Mouse (Mus musculus): ENCODE measurements around the gene Tceanc2.

Tceanc2 gene

GRCm38 (mm10) chr4:107178830-107179490, at the start of gene Tceanc2:
Gene Tceanc2, minus strand, starts transcription at chr4:107179116.
- DNase-seq (ENCODE audit: low read depth): peak; percentile 82

- DNase-seq (ENCODE audit: low read depth): peak; percentile 64
Measured at GRCm38 (mm10) chr4:107226313-107226712, 47.4 kb upstream of the Tceanc2 start.

DNA sequence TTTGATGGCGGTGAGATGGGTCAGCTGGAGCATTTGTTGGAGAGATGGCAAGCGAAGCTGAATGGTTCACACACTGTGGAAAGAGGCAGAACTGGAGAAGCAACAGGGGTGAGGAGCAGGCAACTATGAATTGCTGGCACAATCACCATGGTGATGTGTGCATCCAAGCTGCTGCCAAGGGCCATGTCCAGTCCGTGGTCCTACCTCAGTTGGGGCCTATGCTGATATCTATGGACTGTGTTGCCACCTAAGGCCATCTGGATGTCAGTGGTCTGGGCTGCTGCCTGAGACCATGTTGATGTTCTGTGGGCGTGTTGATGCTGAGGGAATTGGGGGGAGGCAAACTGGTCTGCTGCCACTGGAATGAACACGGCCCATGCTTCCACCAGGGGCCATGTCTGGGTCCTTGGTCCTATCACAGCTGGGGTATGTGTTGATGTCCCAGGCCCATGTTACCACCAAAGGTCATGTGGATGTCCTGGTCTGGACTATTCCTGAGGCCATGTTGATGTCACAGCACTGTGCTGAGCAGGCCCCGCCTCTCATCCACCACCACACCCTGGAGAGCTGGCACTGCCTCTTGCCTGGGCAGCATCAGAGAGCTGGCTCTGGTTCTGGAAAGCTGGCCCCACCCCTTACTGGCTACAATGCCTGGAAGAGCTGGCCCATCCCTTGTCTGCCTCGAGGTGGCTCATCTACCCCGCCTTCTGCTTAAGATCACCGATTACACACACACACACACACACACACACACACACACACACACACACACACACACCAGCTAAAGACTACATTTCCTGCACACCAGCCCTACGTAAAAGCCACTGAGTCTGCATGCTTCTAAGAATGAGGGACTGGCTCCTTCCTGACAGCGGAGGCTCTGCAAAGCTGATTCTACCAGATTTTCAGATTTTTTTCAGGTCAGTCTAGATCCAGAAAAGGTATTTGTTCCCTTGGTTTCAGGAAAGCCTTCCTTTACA, 44.6 kb upstream of the Tceanc2 start:
- DNase-seq (ENCODE audit: low read depth): peak; percentile 42

GRCm38 (mm10) chr4:107221524-107221923, 42.6 kb upstream of the Tceanc2 start:
- no peak for DNase-seq (ENCODE audit: low read depth)

DNA sequence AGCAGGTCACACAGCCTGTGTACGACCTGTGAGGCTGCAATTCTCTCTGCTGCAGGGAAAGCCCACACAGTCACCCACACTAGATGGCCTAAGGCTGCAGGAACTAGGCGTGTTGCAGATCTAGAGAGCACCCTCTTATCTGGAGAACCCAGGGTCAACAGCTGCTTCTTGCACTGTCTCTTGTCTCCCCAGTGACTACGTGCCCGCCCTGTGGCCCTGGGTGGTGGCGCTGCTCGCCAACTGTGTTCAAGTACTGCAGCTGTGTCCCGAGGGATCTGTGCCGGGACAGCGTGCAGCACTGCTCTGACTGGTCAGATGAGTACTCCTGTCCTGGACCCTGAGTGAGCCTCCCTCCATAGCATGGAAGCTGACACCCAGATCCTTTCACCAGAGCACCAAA, 38.7 kb upstream of the Tceanc2 start:
- DNase-seq (ENCODE audit: low read depth): no peak

DNA sequence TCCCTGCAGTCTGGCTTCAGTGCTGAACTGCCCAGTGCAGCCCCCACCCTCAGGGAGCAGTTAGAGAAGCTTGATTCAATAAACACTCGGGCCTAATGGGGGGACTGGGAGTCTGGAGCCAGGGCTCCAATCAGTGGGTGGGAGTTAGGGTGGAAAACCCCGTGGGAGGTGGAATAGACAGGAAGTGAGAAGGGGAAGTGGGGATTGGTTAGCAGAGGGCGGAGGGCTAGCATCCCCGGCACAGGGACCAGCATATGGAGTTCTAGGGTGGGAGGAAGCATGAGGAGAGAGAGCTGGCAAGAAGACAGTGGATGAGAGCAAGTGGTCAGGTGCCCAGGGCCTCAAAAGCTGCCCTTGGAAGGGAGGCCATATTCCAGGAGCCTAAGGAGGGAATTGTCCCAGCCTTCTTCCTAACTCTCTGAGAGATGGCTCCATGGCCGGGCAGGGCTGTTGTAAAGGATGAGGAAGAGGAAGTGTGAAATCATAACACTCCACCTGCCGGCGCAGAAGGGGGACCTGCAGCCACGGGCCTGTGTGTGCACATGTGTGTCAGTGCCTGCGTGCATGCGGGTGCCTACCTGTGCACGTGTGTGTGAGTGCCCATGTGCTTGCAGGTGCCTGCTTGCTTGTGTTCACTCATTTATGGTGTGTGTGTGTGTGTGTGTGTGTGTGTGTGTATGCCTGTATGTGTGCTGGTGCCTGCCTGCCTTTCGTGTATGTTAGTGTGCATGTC, 34.5 kb upstream of the Tceanc2 start:
- no peak for DNase-seq (ENCODE audit: low read depth)

GRCm38 (mm10) chr4:107211936-107212335, 33.0 kb upstream of the Tceanc2 start:
- DNase-seq (ENCODE audit: low read depth): no peak

GRCm38 (mm10) chr4:107211465-107211864, 32.5 kb upstream of the Tceanc2 start:
- no peak for DNase-seq (ENCODE audit: low read depth)

DNA sequence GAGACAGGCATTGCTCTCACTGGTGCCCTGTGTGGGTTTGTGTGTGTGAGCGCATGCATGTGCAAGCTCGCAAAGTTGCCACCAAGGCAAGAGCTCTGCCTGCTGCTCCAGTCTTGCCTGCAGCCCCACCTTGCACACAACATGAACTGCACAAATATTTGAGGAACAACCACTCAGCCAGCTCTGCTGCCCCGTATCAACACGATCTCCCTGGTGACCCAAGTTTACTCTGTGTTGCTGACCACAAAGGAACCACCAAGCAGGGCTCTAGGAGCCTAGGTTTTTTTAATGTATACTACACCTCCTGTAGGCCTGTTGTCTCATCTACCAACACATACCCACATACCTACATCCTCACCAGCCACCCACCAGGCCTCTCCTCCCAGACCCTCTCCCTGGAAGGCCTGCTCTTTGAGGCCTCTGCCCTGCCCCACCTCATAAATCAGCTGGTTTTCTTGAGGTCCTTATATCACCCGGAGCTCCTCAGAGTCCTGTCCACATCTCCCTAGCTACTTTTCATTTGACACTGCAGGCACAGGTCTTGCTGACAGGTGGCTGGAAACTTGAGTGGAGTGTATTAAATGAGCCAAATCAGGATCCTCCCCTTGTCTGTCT, 31.7 kb upstream of the Tceanc2 start:
- peak; percentile 82 for DNase-seq (ENCODE audit: low read depth)

- no peak for DNase-seq (ENCODE audit: low read depth)
Measured at GRCm38 (mm10) chr4:107208880-107209279, 30.0 kb upstream of the Tceanc2 start, which contains the start of gene Ldlrad1. Gene Ldlrad1, plus strand, starts transcription at chr4:107209180.

GRCm38 (mm10) chr4:107207016-107207415, 28.1 kb upstream of the Tceanc2 start:
- DNase-seq (ENCODE audit: low read depth): no peak

DNA sequence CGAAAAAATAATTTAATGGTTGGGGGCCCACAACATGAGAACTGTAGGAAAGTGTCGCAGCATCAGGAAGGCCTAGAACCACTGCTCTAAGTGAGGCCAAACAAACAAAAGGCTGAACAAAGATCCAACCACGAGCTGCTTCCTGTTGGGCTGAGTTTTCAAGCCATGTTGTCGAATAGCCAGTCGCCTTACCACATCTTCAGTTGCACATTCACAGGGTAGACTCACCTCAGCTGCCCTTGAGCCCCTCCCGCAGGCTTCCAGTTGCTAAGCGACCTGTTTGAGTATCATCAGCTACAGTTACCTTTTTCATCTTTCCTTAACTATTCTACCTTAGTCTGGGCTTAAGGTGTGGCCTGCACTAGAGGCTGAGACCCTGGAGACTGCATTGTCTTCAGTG, 24.1 kb upstream of the Tceanc2 start:
- DNase-seq (ENCODE audit: low read depth): peak; percentile 57

- DNase-seq (ENCODE audit: low read depth): peak; percentile 18
Measured at GRCm38 (mm10) chr4:107201779-107202178, 22.9 kb upstream of the Tceanc2 start.

DNA sequence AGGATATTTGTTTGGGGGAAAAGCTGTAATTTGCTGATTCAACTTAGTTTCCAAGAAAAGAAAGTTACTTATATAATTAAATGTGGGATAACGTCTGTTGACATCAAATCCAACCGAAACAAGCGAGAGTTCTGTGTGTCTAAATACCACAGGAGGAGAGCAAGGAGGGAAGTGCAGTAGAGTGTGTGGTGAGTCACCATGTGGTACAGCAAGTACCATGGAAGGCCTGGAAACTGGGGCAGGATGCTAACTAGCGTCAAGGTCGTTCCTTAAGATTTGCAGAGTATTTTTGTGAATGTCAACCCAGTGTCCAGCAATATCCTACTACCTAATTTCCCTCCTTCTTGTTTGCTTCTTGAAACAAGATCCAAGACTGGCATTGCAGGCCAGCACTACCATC, 19.2 kb upstream of the Tceanc2 start:
- DNase-seq (ENCODE audit: low read depth): peak; percentile 29

- no peak for DNase-seq (ENCODE audit: low read depth)
Measured at GRCm38 (mm10) chr4:107196454-107196853, 17.5 kb upstream of the Tceanc2 start.

- no peak for DNase-seq (ENCODE audit: low read depth)
Measured at GRCm38 (mm10) chr4:107193841-107194240, 14.9 kb upstream of the Tceanc2 start.

DNA sequence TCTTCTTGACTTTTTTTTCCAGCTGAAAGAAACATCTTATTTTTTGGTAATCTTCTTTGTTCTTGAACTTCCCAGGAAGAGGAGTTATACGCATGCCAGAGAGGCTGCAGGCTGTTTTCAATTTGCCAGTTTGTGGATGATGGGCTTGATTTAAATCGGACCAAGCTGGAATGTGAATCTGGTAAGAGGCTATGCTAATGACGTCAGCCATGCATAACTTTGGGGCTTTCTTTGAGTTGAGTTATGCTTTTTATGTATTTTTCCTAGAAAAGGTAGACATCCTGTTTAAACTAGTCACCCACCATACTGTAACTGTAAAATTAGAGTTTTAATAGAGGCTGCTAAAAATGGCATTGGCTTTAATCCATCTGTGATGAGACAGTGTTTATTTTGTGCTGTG, 6.8 kb upstream of the Tceanc2 start:
- no peak for DNase-seq (ENCODE audit: low read depth)

DNA sequence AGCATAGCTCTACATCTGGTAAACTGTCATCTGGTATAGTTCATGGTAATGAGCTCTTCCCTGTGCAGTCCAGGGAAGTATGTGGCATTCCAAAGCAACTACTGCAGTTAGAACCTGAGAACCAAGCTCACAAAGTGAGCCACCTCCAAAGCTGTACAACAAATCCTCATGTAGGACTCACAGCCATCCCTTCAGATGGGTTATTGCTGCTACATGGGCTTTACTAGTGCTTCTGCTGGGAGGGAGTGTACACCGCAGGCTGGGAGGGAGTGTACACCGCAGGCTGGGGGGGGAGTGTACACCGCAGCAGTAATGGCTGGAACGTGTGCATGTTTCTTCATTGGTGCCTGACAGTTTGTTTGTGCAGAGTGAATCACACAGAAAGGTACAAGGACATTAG, 4.3 kb upstream of the Tceanc2 start:
- no peak for DNase-seq (ENCODE audit: low read depth)

DNA sequence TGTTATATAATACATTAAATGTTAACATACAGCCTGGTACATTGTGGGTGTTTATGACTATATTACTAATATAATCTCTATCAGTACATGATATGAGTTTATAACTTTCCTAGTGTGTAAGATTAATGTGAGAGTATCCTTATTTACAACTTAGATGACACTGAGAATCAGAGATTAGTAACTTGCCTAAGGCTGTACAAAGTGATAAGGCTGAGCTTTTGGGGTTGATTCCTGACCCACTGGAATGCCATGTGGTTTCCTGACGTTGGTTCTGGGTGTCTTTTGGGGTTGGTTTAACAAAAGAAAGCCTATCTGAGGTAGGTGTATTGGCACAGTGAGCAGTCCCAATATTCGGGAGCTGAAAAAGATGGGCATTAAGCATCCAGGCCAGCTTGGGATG, 3.9 kb upstream of the Tceanc2 start:
- no peak for DNase-seq (ENCODE audit: low read depth)

GRCm38 (mm10) chr4:107181866-107182265, 3.0 kb upstream of the Tceanc2 start:
- no peak for DNase-seq (ENCODE audit: low read depth)

GRCm38 (mm10) chr4:107180746-107181145, 1.8 kb upstream of the Tceanc2 start:
- DNase-seq (ENCODE audit: low read depth): no peak

- no peak for DNase-seq (ENCODE audit: low read depth)
Measured at GRCm38 (mm10) chr4:107179561-107179960, 645 bp upstream of the Tceanc2 start.
